In the genomic region with DNA sequence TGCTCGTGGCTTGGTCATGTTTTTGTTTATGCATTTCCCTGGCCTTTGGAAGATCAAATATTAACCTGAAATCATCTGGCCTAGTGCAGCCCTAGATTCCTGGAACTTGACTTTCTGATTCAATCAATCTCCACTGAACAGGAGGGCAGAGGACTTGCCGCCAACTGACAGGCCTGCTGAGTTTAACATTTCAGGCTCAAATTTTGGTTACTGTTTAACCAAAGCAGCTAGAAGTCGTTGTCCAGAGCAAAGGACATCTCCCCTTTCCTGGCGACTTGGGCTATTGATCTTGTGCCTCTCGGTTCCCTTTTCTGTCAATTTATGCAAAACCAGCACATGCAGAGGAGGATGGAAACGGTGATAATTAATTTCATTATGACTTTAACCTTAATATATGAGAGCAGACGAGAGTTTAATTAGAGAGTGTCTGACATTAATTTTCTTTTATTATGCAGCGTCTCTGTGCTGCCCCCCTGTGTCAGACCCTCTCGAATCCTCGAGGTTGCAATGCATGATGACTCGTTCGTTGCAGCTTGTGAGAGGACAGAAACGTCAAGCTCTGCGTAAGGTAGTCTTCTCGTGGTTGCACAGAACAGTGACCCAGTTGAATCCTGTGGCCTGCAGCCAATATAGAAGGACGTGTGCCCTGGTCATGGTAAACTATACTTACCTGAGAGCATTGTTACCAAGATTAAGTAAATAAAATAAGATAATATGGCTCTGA, we compare ENCODE assay signal across 8 mouse cellular contexts. TPM values are rescaled to one million over a fixed set of nuclear protein-coding genes. Genes with fewer than 3 reads are reported as not detected.
A peak's percentile ranks its signal among the peaks of the same experiment; 100 is the strongest.
DNase-seq lines count a peak whose midpoint lies in the region; ATAC-seq and TF ChIP-seq lines count a peak whose summit lies in the region.
"Had no signal": no experiment of that assay in that cellular context is flagged by ENCODE, and none has a peak within 500 bp of the region (broad histone marks: within the 10 kb centered on the region; RNA-seq: fewer than 3 reads in every experiment).

No protein-coding gene starts in this region.

- H3K9ac ChIP-seq in lung, postnatal 0 days (replicated peaks; ENCODE audit: low read depth): no peak overlapping the region
- H3K9ac ChIP-seq in forebrain, postnatal 0 days: no peak overlapping the region
- no peak overlapping the region for H3K9ac ChIP-seq in neural tube, embryonic 15.5 days (replicated peaks)
- H3K9ac ChIP-seq: limb, embryonic 13.5 days had no signal

- no peak overlapping the region for H3K27ac ChIP-seq in lung, postnatal 0 days (ENCODE audit: low read length)
- H3K27ac ChIP-seq in forebrain, postnatal 0 days (ENCODE audit: low read depth, low read length): no peak overlapping the region
- peak overlapping the region; percentile 56; the same call in 1 of the 2 replicates for H3K27ac ChIP-seq in neural tube, embryonic 15.5 days (replicated peaks)
- H3K27ac ChIP-seq: limb, embryonic 13.5 days had no signal

- H3K9me3 ChIP-seq in lung, postnatal 0 days (ENCODE audit: low read length): no peaks in the 10 kb centered on the region
- no peaks in the 10 kb centered on the region for H3K9me3 ChIP-seq in forebrain, postnatal 0 days (ENCODE audit: low read length)
- no peaks in the 10 kb centered on the region for H3K9me3 ChIP-seq in neural tube, embryonic 15.5 days (replicated peaks)
- H3K9me3 ChIP-seq: limb, embryonic 13.5 days had no signal

- H3K36me3 ChIP-seq in lung, postnatal 0 days (ENCODE audit: insufficient read depth, low read length): no peaks in the 10 kb centered on the region
- no peaks in the 10 kb centered on the region for H3K36me3 ChIP-seq in forebrain, postnatal 0 days (ENCODE audit: insufficient read depth)
- H3K36me3 ChIP-seq in neural tube, embryonic 15.5 days: no peaks in the 10 kb centered on the region
- H3K36me3 ChIP-seq: limb, embryonic 13.5 days had no signal

- 35% methylated on average over 16 of the region's 16 CpGs for WGBS in lung, postnatal 0 days
- 46% methylated on average over 16 of the region's 16 CpGs for WGBS in forebrain, postnatal 0 days
- WGBS in neural tube, embryonic 15.5 days: 29% methylated on average over 16 of the region's 16 CpGs

- no peaks in the 10 kb centered on the region for H3K4me1 ChIP-seq in lung, postnatal 0 days (ENCODE audit: insufficient read depth, low read depth, low read length)
- 0 out of 2 replicates have a peak, but pooled peaks cover 3% of the 10 kb centered on the region for H3K4me1 ChIP-seq in forebrain, postnatal 0 days (ENCODE audit: insufficient read depth)
- H3K4me1 ChIP-seq in neural tube, embryonic 15.5 days: peaks cover 9% of the 10 kb centered on the region; the same call in 1 of the 2 replicates
- H3K4me1 ChIP-seq: limb, embryonic 13.5 days had no signal

- TF ChIP-seq CTCF in lung, postnatal 0 days (IDR thresholded peaks at IDR 0.05): peak; percentile 32
- TF ChIP-seq CTCF in forebrain, postnatal 0 days (IDR thresholded peaks at IDR 0.05; ENCODE audit: low read depth): peak; percentile 76

- no peak overlapping the region for H3K4me2 ChIP-seq in lung, postnatal 0 days (replicated peaks; ENCODE audit: low read depth, low read length)
- H3K4me2 ChIP-seq in forebrain, postnatal 0 days (ENCODE audit: low read depth): no peak overlapping the region
- peak overlapping the region; percentile 22; the same call in 1 of the 2 replicates for H3K4me2 ChIP-seq in neural tube, embryonic 15.5 days
- H3K4me2 ChIP-seq: limb, embryonic 13.5 days had no signal

- no peak overlapping the region for H3K4me3 ChIP-seq in lung, postnatal 0 days (ENCODE audit: low read depth, low read length)
- no peak overlapping the region for H3K4me3 ChIP-seq in forebrain, postnatal 0 days (ENCODE audit: low read depth, low read length)
- no peak overlapping the region for H3K4me3 ChIP-seq in neural tube, embryonic 15.5 days (replicated peaks)
- H3K4me3 ChIP-seq: limb, embryonic 13.5 days had no signal

- DNase-seq in lung, postnatal 0 days (ENCODE audit: low spot score): no peak
- DNase-seq in lung, postnatal 14 days: no peak
- peak; percentile 70 for DNase-seq in forebrain, postnatal 0 days
- DNase-seq in kidney, postnatal 14 days: peak; percentile 63
- no peak for DNase-seq in Muller cell, postnatal 12 days (ENCODE audit: inconsistent ontology term)
- DNase-seq in spleen, adult 18-20 months: no peak

- no peak for TF ChIP-seq EP300 in lung, postnatal 0 days (IDR thresholded peaks at IDR 0.05)

- H3K27me3 ChIP-seq in lung, postnatal 0 days (replicated peaks; ENCODE audit: insufficient read depth, low read length): no peaks in the 10 kb centered on the region
- no peaks in the 10 kb centered on the region for H3K27me3 ChIP-seq in forebrain, postnatal 0 days (ENCODE audit: insufficient read depth, low read length)
- H3K27me3 ChIP-seq in neural tube, embryonic 15.5 days (replicated peaks): no peaks in the 10 kb centered on the region
- H3K27me3 ChIP-seq: limb, embryonic 13.5 days had no signal

- no peak for ATAC-seq in lung, postnatal 0 days
- peak; percentile 50; the same call in 1 of the 2 replicates for ATAC-seq in forebrain, postnatal 0 days
- peak; percentile 65; the same call in 1 of the 2 replicates for ATAC-seq in neural tube, embryonic 15.5 days (ENCODE audit: low FRiP score)

RNA-seq across cellular contexts. Expression of a gene that starts 37.7 kb away (rescaled TPM):
- polyA plus RNA-seq in lung, postnatal 0 days (2015; fragmentation: Nextera tagmentation; extraction: Ambion mirVana): 4.8 and 5.0 TPM in 2 replicates
- 3.2 and 3.5 TPM in 2 replicates for total RNA-seq in forebrain, postnatal 0 days (2014; rRNA removed)
- 2.3 and 3.4 TPM in 2 replicates for polyA plus RNA-seq in forebrain, postnatal 0 days (2015; fragmentation: Nextera tagmentation; extraction: Ambion mirVana)
- 5.6 and 8.7 TPM in 2 replicates for polyA plus RNA-seq in neural tube, embryonic 15.5 days (2015; fragmentation: Nextera tagmentation; extraction: Ambion mirVana)

Comparison
In these comparisons a context has a peak if more than half of its experiments do, and no peak if none do; other contexts are left out.
1. DNase-seq: peak in forebrain, postnatal 0 days (single experiment) and kidney, postnatal 14 days (single experiment); none in lung, postnatal 0 days (single experiment), lung, postnatal 14 days (single experiment), Muller cell, postnatal 12 days (single experiment) and spleen, adult 18-20 months (0 of 2).